Mouse (Mus musculus): ENCODE measurements around the gene 6430548M08Rik. TPM values are rescaled to one million over a fixed set of nuclear protein-coding genes. Genes with fewer than 3 reads are reported as not detected.

Gene 6430548M08Rik
- polyA plus RNA-seq, 1 experiment from 2014 or later = 3.3 TPM

GRCm38 (mm10) chr8:120084783-120085182 is 29.2 kb upstream of the 6430548M08Rik start:
- H3K9ac ChIP-seq = no peak overlapping the region
- no peaks in the 10 kb centered on the region for H3K4me1 ChIP-seq
- H3K9me3 ChIP-seq = no peaks in the 10 kb centered on the region
- 86% methylated on average over 8 of the region's 8 CpGs for WGBS
- peaks cover 80% of the 10 kb centered on the region for H3K36me3 ChIP-seq
- H3K27ac ChIP-seq = no peak overlapping the region
- no peak overlapping the region for H3K4me2 ChIP-seq (replicated peaks)
- no peak overlapping the region for H3K4me3 ChIP-seq
- no peaks in the 10 kb centered on the region for H3K27me3 ChIP-seq
- ATAC-seq (ENCODE audit: low FRiP score, low read depth) = no peak

- H3K36me3 ChIP-seq = peaks cover 88% of the 10 kb centered on the region
- ATAC-seq (ENCODE audit: low FRiP score, low read depth) = no peak
- H3K4me1 ChIP-seq = no peaks in the 10 kb centered on the region
- H3K4me3 ChIP-seq = no peak overlapping the region
- no peaks in the 10 kb centered on the region for H3K27me3 ChIP-seq
- 82% methylated on average over 7 of the region's 7 CpGs for WGBS
- no peaks in the 10 kb centered on the region for H3K9me3 ChIP-seq
- H3K9ac ChIP-seq = no peak overlapping the region
- no peak overlapping the region for H3K4me2 ChIP-seq (replicated peaks)
- H3K27ac ChIP-seq = no peak overlapping the region
These were observed 24.4 kb upstream of the 6430548M08Rik start for GRCm38 (mm10) chr8:120089511-120089910.

DNA sequence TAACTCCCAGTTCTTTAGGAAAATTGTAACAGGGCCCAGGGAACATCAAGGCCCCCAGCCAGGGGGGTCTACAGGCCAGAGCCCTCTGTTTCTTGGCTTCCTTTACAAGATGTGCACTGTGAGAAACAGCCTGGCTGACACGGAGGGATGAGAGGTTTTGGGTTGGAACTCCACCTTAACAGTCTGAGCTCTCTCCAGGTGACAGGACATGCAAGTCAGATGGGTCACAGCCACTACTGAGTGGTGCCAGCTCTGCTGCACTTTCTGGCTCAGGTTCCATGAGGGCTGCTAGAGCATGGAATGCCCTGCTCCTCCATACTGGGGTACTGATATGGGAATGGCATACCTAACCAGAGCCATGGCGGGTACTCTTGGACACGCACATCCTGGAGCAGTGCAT is 22.9 kb upstream of the 6430548M08Rik start:
- Histone ChIP-seq H3K36me3 (peaks cover 74% of the 10 kb centered on the region), H3K4me1 (no peaks in the 10 kb centered on the region), H3K9ac (no peak overlapping the region), H3K4me3 (no peak overlapping the region), H3K9me3 (no peaks in the 10 kb centered on the region), H3K27me3 (no peaks in the 10 kb centered on the region), H3K4me2 (replicated peaks) (no peak overlapping the region), H3K27ac (no peak overlapping the region)
- WGBS = 94% methylated on average over 3 of the region's 3 CpGs
- no peak for ATAC-seq (ENCODE audit: low FRiP score, low read depth)

DNA sequence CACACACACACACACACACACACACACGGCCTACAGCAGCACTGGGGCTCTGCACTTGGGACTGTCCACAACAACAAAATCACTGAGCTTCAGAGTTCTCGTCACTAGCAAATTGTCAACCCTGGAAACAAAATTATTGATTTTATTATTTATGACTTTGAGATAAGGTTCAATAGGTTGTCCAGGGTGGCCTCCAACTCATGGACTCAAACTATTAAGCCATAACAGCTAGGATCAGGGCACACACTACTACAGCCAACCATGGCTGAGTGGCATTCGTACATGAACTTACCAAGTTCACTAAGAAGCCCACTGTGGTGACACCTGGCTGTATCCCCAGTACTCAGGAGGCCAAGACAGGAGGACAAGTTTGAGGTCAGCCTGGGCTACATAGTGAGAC is 20.8 kb upstream of the 6430548M08Rik start:
- Histone ChIP-seq H3K9ac (no peak overlapping the region), H3K36me3 (peaks cover 53% of the 10 kb centered on the region), H3K27ac (no peak overlapping the region), H3K27me3 (no peaks in the 10 kb centered on the region), H3K4me2 (replicated peaks) (no peak overlapping the region), H3K4me1 (no peaks in the 10 kb centered on the region), H3K4me3 (no peak overlapping the region), H3K9me3 (no peaks in the 10 kb centered on the region)
- 93% methylated on average over 3 of the region's 3 CpGs for WGBS
- ATAC-seq (ENCODE audit: low FRiP score, low read depth) = no peak

GRCm38 (mm10) chr8:120094801-120095200 is 19.2 kb upstream of the 6430548M08Rik start:
- Histone ChIP-seq H3K4me1 (peaks cover 5% of the 10 kb centered on the region), H3K4me3 (no peak overlapping the region), H3K9ac (no peak overlapping the region), H3K9me3 (no peaks in the 10 kb centered on the region), H3K4me2 (replicated peaks) (no peak overlapping the region), H3K27me3 (no peaks in the 10 kb centered on the region), H3K36me3 (peaks cover 45% of the 10 kb centered on the region), H3K27ac (no peak overlapping the region)
- ATAC-seq (ENCODE audit: low FRiP score, low read depth) = no peak
- WGBS = 84% methylated on average over 10 of the region's 10 CpGs

DNA sequence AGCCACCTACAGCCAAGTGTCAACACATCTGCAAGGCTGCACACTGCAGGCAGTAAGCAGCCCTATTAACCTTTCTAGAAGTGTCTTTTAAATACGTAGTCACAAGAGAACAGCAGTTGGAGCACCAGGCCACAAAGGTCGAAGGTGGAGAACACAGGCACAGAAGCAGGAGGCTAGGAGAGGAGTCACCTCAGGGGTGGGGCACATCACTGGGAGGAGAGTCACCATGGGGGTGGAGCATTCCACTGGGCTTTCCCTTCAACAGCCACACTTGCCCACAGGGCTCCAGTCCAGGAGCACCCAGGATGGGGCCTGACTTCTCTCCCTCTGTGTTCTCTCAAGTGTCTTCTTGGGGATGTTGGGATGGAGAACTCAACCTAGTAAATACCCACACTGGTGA is 17.5 kb upstream of the 6430548M08Rik start:
- 58% methylated on average over 2 of the region's 2 CpGs for WGBS
- H3K27ac ChIP-seq = no peak overlapping the region
- H3K9ac ChIP-seq = no peak overlapping the region

GRCm38 (mm10) chr8:120100388-120101067 is 13.4 kb upstream of the 6430548M08Rik start:
- peak; percentile 22; the same call in 1 of the 2 replicates for ATAC-seq (ENCODE audit: low FRiP score, low read depth)
- no peaks in the 10 kb centered on the region for H3K9me3 ChIP-seq
- H3K27ac ChIP-seq = peak overlapping the region; percentile 75

More for the DNA sequence above, 17.5 kb upstream of the 6430548M08Rik start:
- Histone ChIP-seq H3K27me3 (no peaks in the 10 kb centered on the region), H3K4me2 (replicated peaks) (no peak overlapping the region), H3K9me3 (no peaks in the 10 kb centered on the region), H3K36me3 (peaks cover 29% of the 10 kb centered on the region), H3K4me3 (no peak overlapping the region), H3K4me1 (peaks cover 15% of the 10 kb centered on the region)
- no peak for ATAC-seq (ENCODE audit: low FRiP score, low read depth)

DNA sequence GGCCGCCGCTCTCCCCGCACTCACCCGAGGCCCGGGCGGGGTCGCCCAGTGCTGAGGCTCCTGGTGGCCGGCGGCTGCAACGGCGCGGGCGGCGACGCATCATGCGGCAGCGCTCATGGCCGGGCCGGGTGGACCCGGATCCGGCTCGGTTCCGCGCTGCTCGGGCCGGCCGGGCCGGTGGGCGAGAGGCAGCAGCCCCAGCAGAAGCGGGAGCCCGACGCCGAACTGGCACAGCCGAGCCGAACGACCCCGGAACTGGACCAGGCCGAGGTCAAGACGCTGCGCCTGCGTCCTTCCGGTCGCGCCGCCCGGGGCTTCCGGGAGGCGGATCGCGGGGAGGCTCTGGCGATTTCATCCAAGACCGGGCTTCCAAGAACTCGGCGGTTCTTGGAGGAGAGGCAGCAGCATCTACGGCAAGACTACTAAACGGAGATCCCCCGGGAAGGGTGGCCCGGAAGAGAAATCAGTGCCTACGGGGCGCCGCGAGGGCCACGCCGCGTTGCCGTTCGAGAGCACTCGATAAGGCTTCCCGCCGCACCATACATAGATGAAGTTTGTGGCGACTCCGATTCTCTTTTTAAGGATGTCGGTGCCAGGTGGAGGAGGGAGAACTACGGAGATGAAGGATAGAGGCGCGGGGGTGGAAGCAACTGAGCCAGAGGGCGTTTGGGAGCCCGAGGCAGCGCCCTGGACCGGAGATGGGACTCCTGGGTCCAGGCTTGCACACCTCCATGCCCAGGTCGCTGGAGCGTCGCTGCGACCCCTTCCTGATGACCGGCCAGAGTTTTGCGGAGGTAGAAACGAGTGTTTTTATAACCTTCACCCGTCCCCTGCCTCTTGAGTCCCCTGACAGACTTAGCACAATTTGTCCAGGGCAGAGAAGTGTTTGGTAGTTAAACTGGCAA is 12.6 kb upstream of the 6430548M08Rik start, which contains the start of gene Zdhhc7:
Zdhhc7 (minus strand) TSS at position 415 of the 905 bp plus-strand sequence.
- peak within 1 kb of the TSS; percentile 89 for H3K9ac ChIP-seq
- under 1% methylated on average over 83 of the region's 88 CpGs for WGBS
- H3K9me3 ChIP-seq = no peaks in the 10 kb centered on the region
- H3K27me3 ChIP-seq = no peaks in the 10 kb centered on the region
- H3K4me2 ChIP-seq (replicated peaks) = peak within 1 kb of the TSS; percentile 96
- ATAC-seq (ENCODE audit: low FRiP score, low read depth) = peak; percentile 70
- H3K4me1 ChIP-seq = peaks cover 26% of the 10 kb centered on the region
- H3K27ac ChIP-seq = peak within 1 kb of the TSS; percentile 75
- H3K36me3 ChIP-seq = peaks cover 5% of the 10 kb centered on the region; the same call in 1 of the 2 replicates
- peak within 1 kb of the TSS; percentile 96 for H3K4me3 ChIP-seq

More at GRCm38 (mm10) chr8:120100388-120101067, 13.4 kb upstream of the 6430548M08Rik start:
- Histone ChIP-seq H3K36me3 (peaks cover 5% of the 10 kb centered on the region; the same call in 1 of the 2 replicates), H3K27me3 (no peaks in the 10 kb centered on the region), H3K9ac (peak overlapping the region; percentile 89), H3K4me1 (peaks cover 26% of the 10 kb centered on the region), H3K4me3 (peak overlapping the region; percentile 96), H3K4me2 (replicated peaks) (peak overlapping the region; percentile 96)
- 3% methylated on average over 19 of the region's 25 CpGs for WGBS

GRCm38 (mm10) chr8:120103916-120104315 is 10.0 kb upstream of the 6430548M08Rik start:
- H3K27ac ChIP-seq = no peak overlapping the region
- H3K4me3 ChIP-seq = no peak overlapping the region
- 0 out of 2 replicates have a peak, but pooled peaks cover 5% of the 10 kb centered on the region for H3K36me3 ChIP-seq
- H3K4me1 ChIP-seq = peaks cover 26% of the 10 kb centered on the region
- H3K4me2 ChIP-seq (replicated peaks) = no peak overlapping the region
- H3K27me3 ChIP-seq = no peaks in the 10 kb centered on the region
- H3K9ac ChIP-seq = no peak overlapping the region
- 91% methylated on average over 9 of the region's 9 CpGs for WGBS
- H3K9me3 ChIP-seq = no peaks in the 10 kb centered on the region
- no peak for ATAC-seq (ENCODE audit: low FRiP score, low read depth)

DNA sequence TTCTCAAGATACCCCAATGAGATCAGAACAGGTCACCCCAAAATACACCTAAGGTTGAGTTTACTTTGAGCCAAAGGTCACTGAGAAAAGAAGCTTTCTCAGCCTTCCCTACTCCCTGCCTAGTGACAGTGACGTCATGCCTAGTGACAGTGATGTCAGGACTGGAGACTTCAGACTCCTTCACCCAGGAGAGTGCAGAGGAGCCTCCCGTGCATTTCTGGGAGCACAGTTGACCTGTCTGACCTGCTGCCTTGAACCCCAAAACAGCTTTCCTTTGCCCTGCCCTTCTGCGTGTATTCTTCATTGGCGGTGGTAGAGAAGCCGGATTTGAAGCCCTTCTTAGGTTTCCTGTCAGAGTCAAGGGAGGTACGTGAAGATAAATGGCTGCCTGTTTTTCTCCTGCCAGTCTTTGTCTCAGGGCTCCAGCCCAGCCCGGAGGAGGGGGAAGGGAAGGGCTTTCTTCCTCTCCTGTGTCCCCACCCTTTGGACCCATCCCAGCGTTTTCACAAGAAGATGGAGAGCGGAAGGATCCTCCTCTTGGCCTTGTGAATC is 9.2 kb upstream of the 6430548M08Rik start:
- Histone ChIP-seq H3K4me2 (replicated peaks) (no peak overlapping the region), H3K4me3 (no peak overlapping the region), H3K9ac (no peak overlapping the region), H3K27ac (no peak overlapping the region), H3K36me3 (0 out of 2 replicates have a peak, but pooled peaks cover 5% of the 10 kb centered on the region), H3K27me3 (no peaks in the 10 kb centered on the region), H3K4me1 (peaks cover 21% of the 10 kb centered on the region), H3K9me3 (no peaks in the 10 kb centered on the region)
- ATAC-seq (ENCODE audit: low FRiP score, low read depth) = no peak
- 75% methylated on average over 9 of the region's 9 CpGs for WGBS

- no peak for ATAC-seq (ENCODE audit: low FRiP score, low read depth)
- no peak overlapping the region for H3K4me2 ChIP-seq (replicated peaks)
- H3K36me3 ChIP-seq = 0 out of 2 replicates have a peak, but pooled peaks cover 5% of the 10 kb centered on the region
- H3K27ac ChIP-seq = no peak overlapping the region
- 23% methylated on average over 3 of the region's 3 CpGs for whole genome bisulfite sequencing
- no peak overlapping the region for H3K4me3 ChIP-seq
- no peaks in the 10 kb centered on the region for H3K9me3 ChIP-seq
- H3K27me3 ChIP-seq = peaks cover 11% of the 10 kb centered on the region
- peaks cover 8% of the 10 kb centered on the region for H3K4me1 ChIP-seq
- no peak overlapping the region for H3K9ac ChIP-seq
These were observed 4.8 kb upstream of the 6430548M08Rik start for GRCm38 (mm10) chr8:120109149-120109548.

GRCm38 (mm10) chr8:120110966-120111365 is 3.0 kb upstream of the 6430548M08Rik start:
- peaks cover 15% of the 10 kb centered on the region for H3K4me1 ChIP-seq
- peaks cover 29% of the 10 kb centered on the region for H3K27me3 ChIP-seq
- ATAC-seq (ENCODE audit: low FRiP score, low read depth) = no peak
- H3K9ac ChIP-seq = no peak overlapping the region
- H3K4me3 ChIP-seq = no peak overlapping the region
- H3K9me3 ChIP-seq = no peaks in the 10 kb centered on the region
- H3K4me2 ChIP-seq (replicated peaks) = no peak overlapping the region
- no peak overlapping the region for H3K27ac ChIP-seq
- WGBS = 83% methylated on average over 4 of the region's 4 CpGs
- no peaks in the 10 kb centered on the region for H3K36me3 ChIP-seq

Data from limb, embryonic 13.5 days (tissue).